Mouse (Mus musculus) hindbrain, embryonic 14.5 days (tissue): ENCODE results near the gene Noxo1. TPM values are rescaled to one million over a fixed set of nuclear protein-coding genes. Genes with fewer than 3 reads are reported as not detected.

ENCODE experiments used
- ATAC-seq: fragments of 200-750 bp; cut with Nextera tagmentation; 2 replicates; pipeline ENCODE4 v1.8.0; 2017; ENCODE audit warnings: moderate number of reproducible peaks, mild to moderate bottlenecking, moderate TSS enrichment, moderate library complexity; ENCODE audit not compliant: low FRiP score
- DNase-seq: peaks from one replicate; pipeline ENCODE4 v3.0.0-alpha.2; 2015; ENCODE audit warnings: low spot score
- H3K27ac ChIP-seq: fragments of 300-500 bp; sonication (generic); 2 replicates; pipeline ENCODE4 v1.5.1; 2014; ENCODE audit warnings: mild to moderate bottlenecking, moderate library complexity
- H3K27me3 ChIP-seq: fragments of 300-500 bp; sonication (generic); 2 replicates; pipeline ENCODE4 v1.6.1; 2014; ENCODE audit warnings: mild to moderate bottlenecking, low read length, mixed read lengths; ENCODE audit not compliant: control insufficient read depth, insufficient read depth
- H3K36me3 ChIP-seq: fragments of 300-500 bp; sonication (generic); replicated peaks from 2 replicates; pipeline ENCODE4 v1.6.1; 2014; ENCODE audit not compliant: control insufficient read depth, insufficient read depth
- H3K4me1 ChIP-seq: fragments of 300-500 bp; sonication (generic); replicated peaks from 2 replicates; pipeline ENCODE4 v1.6.1; 2014; ENCODE audit warnings: antibody characterized with exemption, low read length, mixed read lengths; ENCODE audit not compliant: control insufficient read depth, insufficient read depth
- H3K4me2 ChIP-seq: fragments of 300-500 bp; sonication (generic); replicated peaks from 2 replicates; pipeline ENCODE4 v1.6.1; 2014; ENCODE audit warnings: mild to moderate bottlenecking, moderate library complexity
- H3K4me3 ChIP-seq: fragments of 300-500 bp; sonication (generic); replicated peaks from 2 replicates; pipeline ENCODE4 v1.5.1; 2014; ENCODE audit warnings: mild to moderate bottlenecking, low read length
- H3K9ac ChIP-seq: fragments of 300-500 bp; sonication (generic); 2 replicates; pipeline ENCODE4 v1.6.1; 2014
- H3K9me3 ChIP-seq: fragments of 300-500 bp; sonication (generic); 2 replicates; pipeline ENCODE4 v1.6.1; 2016; ENCODE audit warnings: low read length; ENCODE audit not compliant: control insufficient read depth
- WGBS: fragments of 180-500 bp; shearing (Covaris S2); extraction: QIAGEN DNeasy Blood & Tissue Kit; methylation state at CpG from one replicate; pipeline ENCODE4 v1.1.7; 2014; 5-methylcytosine and 5-hydroxymethylcytosine counted together
- polyA plus RNA-seq: library from polyadenylated mRNA; unstranded; fragments of >200 nt; fragmentation: Nextera tagmentation; extraction: Ambion mirVana; gene quantifications from 2 replicates; pipeline ENCODE4 v1.2.1, GENCODE M21; 2014

Gene Noxo1
- polyA plus RNA-seq, 1 experiment from 2014 or later = 2.4 TPM

GRCm38 (mm10) chr17:24722220-24722924, 26.3 kb downstream of the Noxo1 start:
- H3K36me3 ChIP-seq = peaks cover 26% of the 10 kb centered on the region
- 41% methylated on average over 13 of the region's 13 CpGs for WGBS
- no peaks in the 10 kb centered on the region for H3K27me3 ChIP-seq
- no peak overlapping the region; the same call in 1 of the 2 replicates for H3K9ac ChIP-seq
- H3K4me1 ChIP-seq = peaks cover 24% of the 10 kb centered on the region
- no peak overlapping the region; the same call in 1 of the 2 replicates for H3K4me3 ChIP-seq
- ATAC-seq = no peak
- H3K4me2 ChIP-seq = peak overlapping the region; percentile 96; the same call in 1 of the 2 replicates
- no peak for DNase-seq
- H3K9me3 ChIP-seq = no peaks in the 10 kb centered on the region
- H3K27ac ChIP-seq = no peak overlapping the region

- Histone ChIP-seq H3K4me2 (peak overlapping the region; percentile 96), H3K27ac (peak overlapping the region; percentile 78; the same call in 1 of the 2 replicates), H3K36me3 (peaks cover 17% of the 10 kb centered on the region), H3K9ac (peak overlapping the region; percentile 94), H3K4me3 (peak overlapping the region; percentile 77), H3K9me3 (no peaks in the 10 kb centered on the region), H3K4me1 (peaks cover 24% of the 10 kb centered on the region), H3K27me3 (no peaks in the 10 kb centered on the region)
- DNase-seq (no peak), ATAC-seq (no peak)
- 4% methylated on average over 12 of the region's 12 CpGs for WGBS
Measured at GRCm38 (mm10) chr17:24723122-24723880, 27.3 kb downstream of the Noxo1 start.

GRCm38 (mm10) chr17:24723881-24724180, 27.8 kb downstream of the Noxo1 start:
- peaks cover 15% of the 10 kb centered on the region for H3K36me3 ChIP-seq
- H3K4me3 ChIP-seq = peak overlapping the region; percentile 77
- peak overlapping the region; percentile 96 for H3K4me2 ChIP-seq
- no peaks in the 10 kb centered on the region for H3K9me3 ChIP-seq
- H3K27me3 ChIP-seq = no peaks in the 10 kb centered on the region
- WGBS = 0% methylated on average over 15 of the region's 15 CpGs
- H3K4me1 ChIP-seq = peaks cover 24% of the 10 kb centered on the region
- peak overlapping the region; percentile 94 for H3K9ac ChIP-seq
- peak; percentile 4; the same call in 1 of the 2 replicates for ATAC-seq
- DNase-seq = no peak
- H3K27ac ChIP-seq = peak overlapping the region; percentile 78

GRCm38 (mm10) chr17:24724184-24724583, 28.1 kb downstream of the Noxo1 start, which contains the start of gene Ndufb10:
Gene Ndufb10, minus strand, starts transcription at chr17:24724478.
- peak; percentile 98 for DNase-seq
- peak; percentile 71 for ATAC-seq

GRCm38 (mm10) chr17:24725637-24726390, 29.8 kb downstream of the Noxo1 start:
- H3K27me3 ChIP-seq = no peaks in the 10 kb centered on the region
- peaks cover 24% of the 10 kb centered on the region for H3K4me1 ChIP-seq
- no peak overlapping the region for H3K4me2 ChIP-seq
- H3K36me3 ChIP-seq = peaks cover 15% of the 10 kb centered on the region
- 78% methylated on average over 3 of the region's 3 CpGs for WGBS
- no peaks in the 10 kb centered on the region for H3K9me3 ChIP-seq
- H3K9ac ChIP-seq = no peak overlapping the region
- ATAC-seq (no peak), DNase-seq (no peak)
- no peak overlapping the region for H3K4me3 ChIP-seq
- H3K27ac ChIP-seq = no peak overlapping the region

More at GRCm38 (mm10) chr17:24724184-24724583, 28.1 kb downstream of the Noxo1 start, which contains the start of gene Ndufb10:
- peak within 1 kb of the TSS; percentile 77 for H3K4me3 ChIP-seq
- H3K9me3 ChIP-seq = no peaks in the 10 kb centered on the region
- H3K27me3 ChIP-seq = no peaks in the 10 kb centered on the region
- peak within 1 kb of the TSS; percentile 78 for H3K27ac ChIP-seq
- H3K9ac ChIP-seq = peak within 1 kb of the TSS; percentile 94
- peaks cover 15% of the 10 kb centered on the region for H3K36me3 ChIP-seq
- H3K4me1 ChIP-seq = peaks cover 24% of the 10 kb centered on the region
- peak within 1 kb of the TSS; percentile 96 for H3K4me2 ChIP-seq
- WGBS = under 1% methylated on average over 30 of the region's 30 CpGs

GRCm38 (mm10) chr17:24727618-24728017, 31.6 kb downstream of the Noxo1 start, which contains the start of gene Rpl3l:
Gene Rpl3l, plus strand, starts transcription at chr17:24727820.
- no peaks in the 10 kb centered on the region for H3K27me3 ChIP-seq
- H3K4me2 ChIP-seq = no peak within 1 kb of the TSS
- no peak for DNase-seq
- H3K9ac ChIP-seq = no peak within 1 kb of the TSS
- no peaks in the 10 kb centered on the region for H3K36me3 ChIP-seq
- H3K27ac ChIP-seq = no peak within 1 kb of the TSS
- no peak for ATAC-seq
- 82% methylated on average over 2 of the region's 2 CpGs for WGBS
- peaks cover 9% of the 10 kb centered on the region for H3K4me1 ChIP-seq
- H3K4me3 ChIP-seq = no peak within 1 kb of the TSS
- H3K9me3 ChIP-seq = no peaks in the 10 kb centered on the region

GRCm38 (mm10) chr17:24728184-24728583, 32.1 kb downstream of the Noxo1 start:
- H3K9ac ChIP-seq = no peak overlapping the region
- peaks cover 4% of the 10 kb centered on the region for H3K4me1 ChIP-seq
- DNase-seq (no peak), ATAC-seq (no peak)
- WGBS = 74% methylated on average over 17 of the region's 17 CpGs
- no peaks in the 10 kb centered on the region for H3K9me3 ChIP-seq
- no peak overlapping the region for H3K4me3 ChIP-seq
- H3K27me3 ChIP-seq = no peaks in the 10 kb centered on the region
- H3K27ac ChIP-seq = no peak overlapping the region
- no peaks in the 10 kb centered on the region for H3K36me3 ChIP-seq
- H3K4me2 ChIP-seq = no peak overlapping the region

- Histone ChIP-seq H3K36me3 (no peaks in the 10 kb centered on the region), H3K27me3 (no peaks in the 10 kb centered on the region), H3K4me1 (no peaks in the 10 kb centered on the region), H3K4me3 (no peak overlapping the region), H3K9ac (no peak overlapping the region), H3K27ac (no peak overlapping the region), H3K4me2 (no peak overlapping the region), H3K9me3 (no peaks in the 10 kb centered on the region)
- ATAC-seq = no peak
- 81% methylated on average over 6 of the region's 6 CpGs for WGBS
- DNase-seq = no peak
Measured at GRCm38 (mm10) chr17:24729067-24729466, 33.0 kb downstream of the Noxo1 start.

GRCm38 (mm10) chr17:24730787-24731186, 34.8 kb downstream of the Noxo1 start:
- H3K9me3 ChIP-seq = no peaks in the 10 kb centered on the region
- no peak overlapping the region for H3K4me2 ChIP-seq
- WGBS = 79% methylated on average over 14 of the region's 14 CpGs
- ATAC-seq = no peak
- H3K4me1 ChIP-seq = peaks cover 2% of the 10 kb centered on the region; the same call in 1 of the 2 replicates
- no peaks in the 10 kb centered on the region for H3K27me3 ChIP-seq
- H3K36me3 ChIP-seq = no peaks in the 10 kb centered on the region
- no peak overlapping the region for H3K4me3 ChIP-seq
- H3K27ac ChIP-seq = no peak overlapping the region
- H3K9ac ChIP-seq = no peak overlapping the region
- DNase-seq = no peak
